Mouse (Mus musculus) midbrain, embryonic 12.5 days (tissue): ENCODE results near the gene Zwint. TPM values are rescaled to one million over a fixed set of nuclear protein-coding genes. Genes with fewer than 3 reads are reported as not detected.

Source experiments
- ATAC-seq: fragments of 200-750 bp; cut with Nextera tagmentation; 2 replicates; pipeline ENCODE4 v1.8.0; 2017; ENCODE audit warnings: low read depth, moderate TSS enrichment, moderate library complexity; ENCODE audit not compliant: low FRiP score
- H3K27ac ChIP-seq: fragments of 300-500 bp; sonication (generic); replicated peaks from 2 replicates; pipeline ENCODE4 v1.5.1; 2016; ENCODE audit warnings: mild to moderate bottlenecking
- H3K27me3 ChIP-seq: fragments of 300-500 bp; sonication (generic); 2 replicates; pipeline ENCODE4 v1.6.1; 2016; ENCODE audit warnings: mild to moderate bottlenecking
- H3K36me3 ChIP-seq: fragments of 300-500 bp; sonication (generic); 2 replicates; pipeline ENCODE4 v1.6.1; 2016
- H3K4me1 ChIP-seq: fragments of 300-500 bp; sonication (generic); 2 replicates; pipeline ENCODE4 v1.6.1; 2016
- H3K4me2 ChIP-seq: fragments of 300-500 bp; sonication (generic); replicated peaks from 2 replicates; pipeline ENCODE4 v1.6.1; 2016; ENCODE audit warnings: mild to moderate bottlenecking, moderate library complexity
- H3K4me3 ChIP-seq: fragments of 300-500 bp; sonication (generic); 2 replicates; pipeline ENCODE4 v1.5.1; 2016; ENCODE audit warnings: mild to moderate bottlenecking
- H3K9ac ChIP-seq: fragments of 300-500 bp; sonication (generic); replicated peaks from 2 replicates; pipeline ENCODE4 v1.6.1; 2016; ENCODE audit warnings: mild to moderate bottlenecking, moderate library complexity
- H3K9me3 ChIP-seq: fragments of 300-500 bp; sonication (generic); 2 replicates; pipeline ENCODE4 v1.6.1; 2016; ENCODE audit warnings: mild to moderate bottlenecking
- WGBS: fragments of 180-500 bp; shearing (Covaris S2); methylation state at CpG from one replicate; pipeline ENCODE4 v1.1.7; 2016; 5-methylcytosine and 5-hydroxymethylcytosine counted together
- polyA plus RNA-seq: library from polyadenylated mRNA; unstranded; fragments of >200 nt; fragmentation: Nextera tagmentation; extraction: Ambion mirVana; gene quantifications from 2 replicates; pipeline ENCODE4 v1.2.1, GENCODE M21; 2016

Gene Zwint
- polyA plus RNA-seq, 1 experiment from 2014 or later, result 427 TPM

GRCm38 (mm10) chr10:72669086-72669485, 14.4 kb downstream of the Zwint start:
- Histone ChIP-seq H3K27me3 (no peaks in the 10 kb centered on the region), H3K9ac (no peak overlapping the region), H3K4me3 (no peak overlapping the region), H3K4me2 (no peak overlapping the region), H3K36me3 (peaks cover 48% of the 10 kb centered on the region), H3K27ac (no peak overlapping the region), H3K4me1 (no peaks in the 10 kb centered on the region), H3K9me3 (no peaks in the 10 kb centered on the region)
- 95% methylated on average over 1 of the region's 1 CpGs for WGBS
- ATAC-seq, result no peak

GRCm38 (mm10) chr10:72675971-72676370, 21.3 kb downstream of the Zwint start:
- Histone ChIP-seq H3K36me3 (peaks cover 12% of the 10 kb centered on the region), H3K4me3 (no peak overlapping the region), H3K9me3 (no peaks in the 10 kb centered on the region), H3K27ac (no peak overlapping the region), H3K4me2 (no peak overlapping the region), H3K9ac (no peak overlapping the region), H3K27me3 (no peaks in the 10 kb centered on the region), H3K4me1 (no peaks in the 10 kb centered on the region)
- WGBS, result 92% methylated on average over 6 of the region's 6 CpGs
- no peak for ATAC-seq

- no peaks in the 10 kb centered on the region for H3K27me3 ChIP-seq
- no peak overlapping the region for H3K4me2 ChIP-seq
- no peak overlapping the region for H3K9ac ChIP-seq
- WGBS, result 85% methylated on average over 1 of the region's 1 CpGs
- H3K9me3 ChIP-seq, result no peaks in the 10 kb centered on the region
- H3K4me1 ChIP-seq, result no peaks in the 10 kb centered on the region
- ATAC-seq, result no peak
- H3K4me3 ChIP-seq, result no peak overlapping the region
- H3K27ac ChIP-seq, result no peak overlapping the region
- peaks cover 10% of the 10 kb centered on the region for H3K36me3 ChIP-seq
Measured at GRCm38 (mm10) chr10:72676550-72676949, 21.9 kb downstream of the Zwint start.

GRCm38 (mm10) chr10:72679086-72679485, 24.4 kb downstream of the Zwint start:
- Histone ChIP-seq H3K9ac (no peak overlapping the region), H3K4me1 (no peaks in the 10 kb centered on the region), H3K9me3 (no peaks in the 10 kb centered on the region), H3K4me3 (no peak overlapping the region), H3K27me3 (no peaks in the 10 kb centered on the region), H3K27ac (no peak overlapping the region), H3K4me2 (no peak overlapping the region), H3K36me3 (peaks cover 6% of the 10 kb centered on the region)
- no peak for ATAC-seq
- WGBS, result 92% methylated on average over 4 of the region's 4 CpGs

- no peak for ATAC-seq
- Histone ChIP-seq H3K4me1 (no peaks in the 10 kb centered on the region), H3K4me3 (no peak overlapping the region), H3K36me3 (no peaks in the 10 kb centered on the region), H3K27me3 (no peaks in the 10 kb centered on the region), H3K9ac (no peak overlapping the region), H3K4me2 (no peak overlapping the region), H3K27ac (no peak overlapping the region), H3K9me3 (no peaks in the 10 kb centered on the region)
- 88% methylated on average over 5 of the region's 5 CpGs for WGBS
Measured at GRCm38 (mm10) chr10:72701092-72701491, 46.4 kb downstream of the Zwint start.

GRCm38 (mm10) chr10:72713754-72714153, 59.1 kb downstream of the Zwint start:
- no peaks in the 10 kb centered on the region for H3K9me3 ChIP-seq
- no peak overlapping the region for H3K27ac ChIP-seq
- no peaks in the 10 kb centered on the region for H3K27me3 ChIP-seq
- no peaks in the 10 kb centered on the region for H3K4me1 ChIP-seq
- no peak overlapping the region for H3K9ac ChIP-seq
- H3K36me3 ChIP-seq, result no peaks in the 10 kb centered on the region
- ATAC-seq, result no peak
- H3K4me2 ChIP-seq, result no peak overlapping the region
- 93% methylated on average over 2 of the region's 2 CpGs for WGBS
- no peak overlapping the region for H3K4me3 ChIP-seq
